Mouse (Mus musculus): ENCODE data around the gene Fam169a. TPM values are rescaled to one million over a fixed set of nuclear protein-coding genes. Genes with fewer than 3 reads are reported as not detected.
A peak's percentile ranks its signal among the peaks of the same experiment; 100 is the strongest.

Fam169a gene
- total and polyA plus RNA-seq, 3 experiments: 0.42 to 0.79 TPM; not detected in 1

DNA sequence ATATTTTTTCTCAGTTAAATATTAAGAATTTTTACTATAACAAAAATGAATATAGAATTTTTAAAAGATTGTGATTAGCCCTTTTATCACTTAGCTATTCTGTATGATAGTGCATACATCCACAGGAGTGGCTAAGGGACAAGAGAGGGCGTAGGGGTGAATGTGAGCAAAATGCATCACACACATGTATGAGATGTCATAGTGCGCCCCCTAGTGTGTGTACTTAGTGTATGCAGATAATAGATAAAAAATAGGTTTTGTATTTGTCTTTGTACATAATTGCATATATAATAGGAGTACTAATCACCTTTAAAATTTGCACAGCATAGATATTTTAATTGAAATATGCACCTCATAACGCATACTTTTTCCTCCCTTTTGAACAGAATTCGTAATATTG lies 78.7 kb downstream of the Fam169a start:
- H3K79me2 ChIP-seq (replicated peaks; ENCODE audit: control insufficient read depth, extremely low read depth, insufficient read depth, poor library complexity, severe bottlenecking): 0 out of 2 replicates have a peak, but pooled peaks cover under 1% of the 10 kb centered on the region
- TF ChIP-seq MYC (IDR thresholded peaks at IDR 0.05; ENCODE audit: low read depth, low read length) (peak; percentile 61; the same call in 1 of the 2 replicates), JUN (IDR thresholded peaks at IDR 0.05; ENCODE audit: insufficient read depth, low read depth, low read length) (no peak), SMC3 (IDR thresholded peaks at IDR 0.05; ENCODE audit: low read depth, low read length) (peak; percentile 10; the same call in 1 of the 2 replicates), ETS1 (conservative IDR thresholded peaks at IDR 0.05; ENCODE audit: low read depth, low read length) (no peak), RAD21 (IDR thresholded peaks at IDR 0.05; ENCODE audit: low read depth, low read length) (peak; percentile 15), CTCF (conservative IDR thresholded peaks at IDR 0.05 in 1 of 2, IDR thresholded peaks at IDR 0.05 in 1 of 2; ENCODE audit: low read depth in 2 of 2, low read length in 2 of 2) (peak; percentile 54 to 71)
- H3K9ac ChIP-seq (ENCODE audit: insufficient read depth, low read depth): no peak overlapping the region
- in situ Hi-C loops (cut with MboI; ENCODE audit: low pct_ligation_motif_present, low pct_unique_long_range_greater_than_20kb, low sequenced_read_pairs): no loop called here
- no peaks in the 10 kb centered on the region for H3K27me3 ChIP-seq (replicated peaks)
- H3K27ac ChIP-seq (ENCODE audit: insufficient read depth, low read depth): no peak overlapping the region
- H3K36me3 ChIP-seq (replicated peaks in 1 of 2; ENCODE audit: control insufficient read depth in 1 of 2, insufficient read depth in 1 of 2, low read length in 1 of 2): peaks cover 51 to 73% of the 10 kb centered on the region in 2 experiments
- H3K4me3 ChIP-seq (replicated peaks in 1 of 3; ENCODE audit: low read depth in 2 of 3, low read length in 2 of 3, poor library complexity in 1 of 3): no peak overlapping the region
- peaks cover 0 to under 1% of the 10 kb centered on the region in 2 experiments; a peak in 1 of 4 replicates for H3K4me1 ChIP-seq (ENCODE audit: control insufficient read depth in 1 of 2, insufficient read depth in 2 of 2)
- no peaks in the 10 kb centered on the region for H3K9me3 ChIP-seq (replicated peaks; ENCODE audit: low read length)
- dilution Hi-C loops (cut with MboI; ENCODE audit: extremely low pct_ligation_motif_present, extremely low pct_unique_long_range_greater_than_20kb, low sequenced_read_pairs): no loop called here
- H3K4me2 ChIP-seq (ENCODE audit: insufficient read depth, low read depth, poor library complexity, severe bottlenecking): no peak overlapping the region
- DNase-seq (ENCODE audit: extremely low read depth): peak; percentile 67

DNA sequence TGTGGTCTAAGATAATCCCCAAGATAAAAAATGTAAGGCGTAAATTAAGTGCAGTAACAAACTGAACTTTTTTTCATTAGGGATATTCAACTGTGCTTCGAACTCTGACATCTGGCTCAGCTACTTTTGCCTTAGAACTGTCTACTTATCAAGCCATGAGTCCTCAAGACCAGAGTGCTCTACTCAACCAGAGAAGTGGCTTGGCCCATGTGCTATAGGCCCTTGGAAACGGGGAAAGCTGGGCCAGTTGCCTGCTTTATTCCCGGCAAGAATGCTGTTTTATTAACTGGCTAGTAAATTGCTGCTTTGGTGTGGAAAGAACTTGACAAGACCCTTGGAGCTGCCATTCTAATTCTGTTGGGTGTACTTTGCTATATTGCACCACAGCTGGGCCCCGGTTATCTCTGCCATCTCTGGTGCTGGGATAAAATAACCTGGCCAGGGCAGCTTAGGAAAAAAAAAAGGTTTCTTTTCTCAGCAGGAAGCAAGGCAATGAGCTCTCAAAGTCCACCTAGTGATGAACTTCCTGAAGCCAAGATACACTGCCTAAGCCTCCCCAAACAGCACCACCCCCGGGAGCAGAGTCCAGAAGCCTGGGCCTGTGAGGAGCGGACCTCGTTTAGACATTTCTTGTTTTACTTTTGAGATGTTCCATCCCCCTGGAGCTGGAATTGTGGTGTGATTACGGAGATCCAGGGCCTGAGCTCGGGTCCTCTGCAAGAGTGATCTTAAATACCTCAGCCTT lies 108.6 kb downstream of the Fam169a start:
- no peak for TF ChIP-seq USF1 (IDR thresholded peaks at IDR 0.05; ENCODE audit: low read depth, low read length)
- no peak for TF ChIP-seq UBTF (IDR thresholded peaks at IDR 0.05; ENCODE audit: low read depth, low read length)
- TF ChIP-seq JUN (IDR thresholded peaks at IDR 0.05; ENCODE audit: insufficient read depth, low read depth, low read length): no peak
- 0 out of 2 replicates have a peak, but pooled peaks have one; percentile 29 for TF ChIP-seq ZMIZ1 (IDR thresholded peaks at IDR 0.05; ENCODE audit: low read depth, low read length)
- TF ChIP-seq PAX5 (IDR thresholded peaks at IDR 0.05; ENCODE audit: low read length): no peak
- TF ChIP-seq SIN3A (IDR thresholded peaks at IDR 0.05; ENCODE audit: low read length): no peak
- no peak for TF ChIP-seq ZNF384 (IDR thresholded peaks at IDR 0.05; ENCODE audit: low read depth, low read length)
- Histone ChIP-seq H3K4me2 (ENCODE audit: insufficient read depth, low read depth, poor library complexity, severe bottlenecking) (no peak overlapping the region), H3K79me2 (replicated peaks; ENCODE audit: control insufficient read depth, extremely low read depth, insufficient read depth, poor library complexity, severe bottlenecking) (no peaks in the 10 kb centered on the region), H3K9ac (ENCODE audit: insufficient read depth, low read depth) (no peak overlapping the region), H3K27me3 (replicated peaks) (no peaks in the 10 kb centered on the region), H3K9me3 (replicated peaks; ENCODE audit: low read length) (no peaks in the 10 kb centered on the region), H3K4me3 (replicated peaks in 1 of 3; ENCODE audit: low read depth in 2 of 3, low read length in 2 of 3, poor library complexity in 1 of 3) (no peak overlapping the region), H3K27ac (ENCODE audit: insufficient read depth, low read depth) (no peak overlapping the region), H3K4me1 (ENCODE audit: control insufficient read depth in 1 of 2, insufficient read depth in 2 of 2) (no peaks in the 10 kb centered on the region), H3K36me3 (replicated peaks in 1 of 2; ENCODE audit: control insufficient read depth in 1 of 2, insufficient read depth in 1 of 2, low read length in 1 of 2) (peaks cover 71 to 90% of the 10 kb centered on the region in 2 experiments)
- in situ Hi-C loops (cut with MboI; ENCODE audit: low pct_ligation_motif_present, low pct_unique_long_range_greater_than_20kb, low sequenced_read_pairs): no loop called here
- dilution Hi-C loops (cut with MboI; ENCODE audit: extremely low pct_ligation_motif_present, extremely low pct_unique_long_range_greater_than_20kb, low sequenced_read_pairs): no loop called here
- DNase-seq (ENCODE audit: extremely low read depth): no peak

DNA sequence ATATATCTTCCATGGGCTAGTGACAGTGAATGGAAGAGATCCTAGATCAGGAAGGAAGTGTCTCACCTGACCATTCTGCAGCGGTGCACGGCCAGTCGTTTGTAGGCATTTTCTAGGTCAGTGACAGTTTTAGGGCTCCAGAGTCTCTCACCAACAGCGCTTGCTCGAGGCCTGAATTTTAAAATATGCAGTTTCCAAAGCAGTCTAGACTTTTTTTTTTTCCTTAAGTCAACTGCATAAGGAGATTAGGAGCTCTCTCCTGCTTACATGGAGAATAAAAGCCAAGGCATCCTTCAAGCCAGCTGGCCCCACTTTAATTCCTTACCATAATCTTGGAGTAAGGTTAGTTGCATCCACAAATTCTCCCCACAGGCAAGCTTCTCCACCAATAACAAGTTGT lies 109.6 kb downstream of the Fam169a start:
- Histone ChIP-seq H3K4me3 (replicated peaks in 1 of 3; ENCODE audit: low read depth in 2 of 3, low read length in 2 of 3, poor library complexity in 1 of 3) (no peak overlapping the region), H3K27ac (ENCODE audit: insufficient read depth, low read depth) (no peak overlapping the region), H3K9me3 (replicated peaks; ENCODE audit: low read length) (no peaks in the 10 kb centered on the region), H3K27me3 (replicated peaks) (no peaks in the 10 kb centered on the region), H3K79me2 (replicated peaks; ENCODE audit: control insufficient read depth, extremely low read depth, insufficient read depth, poor library complexity, severe bottlenecking) (no peaks in the 10 kb centered on the region), H3K9ac (ENCODE audit: insufficient read depth, low read depth) (no peak overlapping the region), H3K36me3 (replicated peaks in 1 of 2; ENCODE audit: control insufficient read depth in 1 of 2, insufficient read depth in 1 of 2, low read length in 1 of 2) (peaks cover 71 to 92% of the 10 kb centered on the region in 2 experiments), H3K4me2 (ENCODE audit: insufficient read depth, low read depth, poor library complexity, severe bottlenecking) (no peak overlapping the region), H3K4me1 (ENCODE audit: control insufficient read depth in 1 of 2, insufficient read depth in 2 of 2) (no peaks in the 10 kb centered on the region)
- in situ Hi-C loops (cut with MboI; ENCODE audit: low pct_ligation_motif_present, low pct_unique_long_range_greater_than_20kb, low sequenced_read_pairs): no loop called here
- dilution Hi-C loops (cut with MboI; ENCODE audit: extremely low pct_ligation_motif_present, extremely low pct_unique_long_range_greater_than_20kb, low sequenced_read_pairs): no loop called here
- DNase-seq (ENCODE audit: extremely low read depth): no peak
- no peak for TF ChIP-seq ZMIZ1 (IDR thresholded peaks at IDR 0.05; ENCODE audit: low read depth, low read length)
- no peak for TF ChIP-seq E2F4 (IDR thresholded peaks at IDR 0.05; ENCODE audit: insufficient replicate concordance, low read depth, low read length)
- TF ChIP-seq UBTF (IDR thresholded peaks at IDR 0.05; ENCODE audit: low read depth, low read length): no peak
- no peak for TF ChIP-seq RCOR1 (conservative IDR thresholded peaks at IDR 0.05; ENCODE audit: low read depth, low read length)
- TF ChIP-seq CTCF (conservative IDR thresholded peaks at IDR 0.05 in 1 of 2, IDR thresholded peaks at IDR 0.05 in 1 of 2; ENCODE audit: low read depth in 2 of 2, low read length in 2 of 2): no peak
- no peak for TF ChIP-seq JUND (conservative IDR thresholded peaks at IDR 0.05; ENCODE audit: low read depth, low read length)
- no peak for TF ChIP-seq SMC3 (IDR thresholded peaks at IDR 0.05; ENCODE audit: low read depth, low read length)
- no peak for TF ChIP-seq NELFE (IDR thresholded peaks at IDR 0.05; ENCODE audit: low read depth, low read length)
- TF ChIP-seq MYC (IDR thresholded peaks at IDR 0.05; ENCODE audit: low read depth, low read length): no peak
- TF ChIP-seq USF1 (IDR thresholded peaks at IDR 0.05; ENCODE audit: low read depth, low read length): no peak
- no peak for TF ChIP-seq ETS1 (conservative IDR thresholded peaks at IDR 0.05; ENCODE audit: low read depth, low read length)
- TF ChIP-seq MXI1 (IDR thresholded peaks at IDR 0.05; ENCODE audit: low read depth, low read length): no peak
- no peak for TF ChIP-seq NRF1 (IDR thresholded peaks at IDR 0.05; ENCODE audit: low read depth, low read length)
- no peak for TF ChIP-seq TBP (conservative IDR thresholded peaks at IDR 0.05; ENCODE audit: low read depth, low read length)
- TF ChIP-seq EP300 (IDR thresholded peaks at IDR 0.05; ENCODE audit: low read length): no peak
- TF ChIP-seq CHD1 (IDR thresholded peaks at IDR 0.05; ENCODE audit: low read depth, low read length): no peak

All from CH12.LX (cell line).